Mouse (Mus musculus) lung, postnatal 0 days (tissue): ENCODE results near the gene Pnck.

Experiments used
- CTCF ChIP-seq: IDR thresholded peaks from 2 replicates; pipeline ENCODE4 v1.5.1; 2016; ENCODE audit warnings: antibody characterized with exemption, mild to moderate bottlenecking
- EP300 ChIP-seq: IDR thresholded peaks from 2 replicates; pipeline ENCODE4 v1.6.1; 2016; ENCODE audit warnings: antibody characterized with exemption, mild to moderate bottlenecking, control low read depth

DNA sequence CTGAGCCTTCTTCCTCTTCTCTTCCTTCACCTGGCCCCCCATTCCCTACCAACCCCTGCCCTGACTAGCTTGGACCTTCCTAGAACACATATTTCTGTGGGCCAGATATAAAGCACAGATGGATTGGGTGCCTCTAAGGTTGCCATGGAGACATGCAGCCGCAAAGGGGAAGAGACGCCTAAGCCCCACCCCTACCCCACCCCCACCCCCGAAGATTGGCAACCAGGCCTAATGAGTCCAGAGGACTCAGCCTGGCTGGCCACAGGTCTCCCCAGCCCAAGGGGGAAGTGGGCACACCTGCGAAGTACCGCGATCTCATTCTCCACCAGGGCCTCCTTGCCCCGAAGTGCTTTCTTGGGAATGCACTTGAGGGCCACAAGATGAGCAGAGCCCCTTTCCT, 1.5 kb downstream of the Pnck start:
- TF ChIP-seq CTCF (no peak), EP300 (no peak)
